Mouse (Mus musculus) cortical plate, adult 2 months (tissue): Measurements from ENCODE around the gene Galnt9.

ENCODE experiments used
- CTCF ChIP-seq: fragments of 200-500 bp; IDR thresholded peaks from 2 replicates; pipeline ENCODE4 v1.5.1; 2011; ENCODE audit warnings: mild to moderate bottlenecking, control low read depth, low read length; ENCODE audit not compliant: insufficient read depth; ENCODE audit errors: extremely low read depth
- POLR2A ChIP-seq: fragments of 200-500 bp; IDR thresholded peaks from 2 replicates; pipeline ENCODE4 v1.6.1; 2011; ENCODE audit warnings: mild to moderate bottlenecking, low read length, control low read depth; ENCODE audit not compliant: insufficient read depth; ENCODE audit errors: extremely low read depth

- TF ChIP-seq CTCF = 0 out of 2 replicates have a peak, but pooled peaks have one; percentile 20
- TF ChIP-seq POLR2A = no peak
Observed at GRCm38 (mm10) chr5:110550841-110551240, 6.7 kb downstream of the Galnt9 start.
